Mouse (Mus musculus) ES-E14 (cell line): ENCODE results near the gene Ccpg1os. TPM values are rescaled to one million over a fixed set of nuclear protein-coding genes. Genes with fewer than 3 reads are reported as not detected.

Experiments used
- DNase-seq: peaks from one replicate; pipeline ENCODE4 v3.0.0-alpha.2; 2013; ENCODE audit warnings: low read depth, low spot score
- H3K27ac ChIP-seq: 2 replicates; pipeline ENCODE4 v1.5.1; 2012; ENCODE audit warnings: low read depth, mild to moderate bottlenecking, low read length, moderate library complexity, mixed read lengths; ENCODE audit not compliant: poor library complexity, insufficient read depth, severe bottlenecking
- H3K36me3 ChIP-seq: 2 replicates; pipeline ENCODE4 v1.6.1; 2012; ENCODE audit warnings: mild to moderate bottlenecking, low read length, moderate library complexity, mixed read lengths; ENCODE audit not compliant: control insufficient read depth, poor library complexity, insufficient read depth, severe bottlenecking
- H3K4me1 ChIP-seq, 2 experiments: fragments of 150-350 bp in 1 of 2; sonication (generic) in 1 of 2; 2 replicates each; pipeline ENCODE4 v1.6.1; 2012; ENCODE audit warnings: low read length in 2 of 2, mild to moderate bottlenecking in 1 of 2, mixed read lengths in 1 of 2; ENCODE audit not compliant: control insufficient read depth in 2 of 2, insufficient read depth in 2 of 2, poor library complexity in 1 of 2
- H3K4me3 ChIP-seq, 2 experiments: fragments of 150-350 bp in 1 of 2; sonication (generic) in 1 of 2; 2 replicates each; pipeline ENCODE4 v1.5.1; 2012; ENCODE audit warnings: low read length in 2 of 2, low read depth in 1 of 2, mild to moderate bottlenecking in 1 of 2, mixed read lengths in 1 of 2; ENCODE audit not compliant: insufficient read depth in 1 of 2, poor library complexity in 1 of 2, severe bottlenecking in 1 of 2
- H3K9ac ChIP-seq: 2 replicates; pipeline ENCODE4 v1.6.1; 2012; ENCODE audit warnings: low read depth, mild to moderate bottlenecking, low read length, mixed read lengths; ENCODE audit not compliant: poor library complexity, insufficient read depth, severe bottlenecking
- H3K9me3 ChIP-seq: fragments of 150-350 bp; sonication (generic); 2 replicates; pipeline ENCODE4 v1.6.1; 2012; ENCODE audit warnings: low read depth, mild to moderate bottlenecking, low read length; ENCODE audit not compliant: control insufficient read depth, insufficient read depth
- CHD2 ChIP-seq: IDR thresholded peaks from 2 replicates; pipeline ENCODE4 v1.6.1; 2014; ENCODE audit warnings: mild to moderate bottlenecking, low read depth, low read length, inconsistent platforms
- HCFC1 ChIP-seq: IDR thresholded peaks from 2 replicates; pipeline ENCODE4 v1.6.1; 2012; ENCODE audit warnings: low read length, inconsistent platforms, borderline replicate concordance; ENCODE audit not compliant: insufficient read depth
- MAFK ChIP-seq: IDR thresholded peaks from 2 replicates; pipeline ENCODE4 v1.6.1; 2014; ENCODE audit warnings: mild to moderate bottlenecking, low read depth, low read length, inconsistent platforms; ENCODE audit not compliant: insufficient read depth
- ZC3H11A ChIP-seq: IDR thresholded peaks from 2 replicates; pipeline ENCODE4 v1.6.1; 2012; ENCODE audit warnings: low read depth, mild to moderate bottlenecking, inconsistent platforms, low read length, borderline replicate concordance
- ZNF384 ChIP-seq: IDR thresholded peaks from 2 replicates; pipeline ENCODE4 v1.6.1; 2012; ENCODE audit warnings: low read depth, low read length, inconsistent platforms
- in situ Hi-C, 2 experiments: fragments of 600-800 bp; cut with MboI; formaldehyde crosslinking; loops; one replicate each; pipeline ENCODE4 v1.15.1; 2025; ENCODE audit warnings: low sequenced_read_pairs in 2 of 2, inconsistent platforms in 1 of 2; ENCODE audit not compliant: unreplicated experiment in 2 of 2
- total RNA-seq: library from RNA; depleted of rRNA; stranded (reverse); fragments of 300-350 nt; gene quantifications from 2 replicates; pipeline ENCODE4 v1.2.3, GENCODE M21; 2012; rRNA removed

The Ccpg1os gene
- total RNA-seq, 1 experiment: 7.1 TPM

- Histone ChIP-seq H3K9me3 (no peaks in the 10 kb centered on the region), H3K4me3 (no peak overlapping the region), H3K4me1 (no peaks in the 10 kb centered on the region), H3K36me3 (no peaks in the 10 kb centered on the region), H3K27ac (no peak overlapping the region), H3K9ac (no peak overlapping the region)
- in situ Hi-C loops: no loop called here
- DNase-seq: no peak
- TF ChIP-seq ZC3H11A (no peak), MAFK (no peak), HCFC1 (no peak), ZNF384 (no peak), CHD2 (no peak)
Observed at GRCm38 (mm10) chr9:72931166-72931790, 53.9 kb downstream of the Ccpg1os start.

Other genes starting within 250 kb of the Ccpg1os start
- gene Prtg, start 178.5 kb downstream of the Ccpg1os start, total RNA-seq: 28.8 and 31.1 TPM in 2 replicates
- gene Pygo1, start 59.7 kb downstream of the Ccpg1os start, total RNA-seq: 0.42 and 0.58 TPM in 2 replicates
- gene Dyx1c1, start 26.6 kb downstream of the Ccpg1os start, total RNA-seq: 1.2 and 1.4 TPM in 2 replicates
- 0.04 TPM in 1 of 2 replicates, not detected in the other for gene Gm44503, start 26.5 kb downstream of the Ccpg1os start, total RNA-seq
- gene Ccpg1, start within 50 bp of the Ccpg1os start, total RNA-seq: 31.3 and 45.2 TPM in 2 replicates
- gene Pigb, start 55.0 kb upstream of the Ccpg1os start, total RNA-seq: 14.9 and 18.0 TPM in 2 replicates
- gene Rab27a, start 59.5 kb upstream of the Ccpg1os start, total RNA-seq: 4.6 and 7.5 TPM in 2 replicates
- gene Khdc3, start 116.5 kb upstream of the Ccpg1os start, total RNA-seq: 19.9 and 48.1 TPM in 2 replicates
- not detected in 2 replicates for gene Gm20509, start 117.1 kb upstream of the Ccpg1os start, total RNA-seq
- 115 and 147 TPM in 2 replicates for gene Rsl24d1, start 128.0 kb upstream of the Ccpg1os start, total RNA-seq